Mouse (Mus musculus): ENCODE measurements around the gene Trhr2. TPM values are rescaled to one million over a fixed set of nuclear protein-coding genes. Genes with fewer than 3 reads are reported as not detected.

The Trhr2 gene
- total RNA-seq, 4 experiments from 2014 or later = 8.6 to 11.3 (median 10.8) TPM

DNA sequence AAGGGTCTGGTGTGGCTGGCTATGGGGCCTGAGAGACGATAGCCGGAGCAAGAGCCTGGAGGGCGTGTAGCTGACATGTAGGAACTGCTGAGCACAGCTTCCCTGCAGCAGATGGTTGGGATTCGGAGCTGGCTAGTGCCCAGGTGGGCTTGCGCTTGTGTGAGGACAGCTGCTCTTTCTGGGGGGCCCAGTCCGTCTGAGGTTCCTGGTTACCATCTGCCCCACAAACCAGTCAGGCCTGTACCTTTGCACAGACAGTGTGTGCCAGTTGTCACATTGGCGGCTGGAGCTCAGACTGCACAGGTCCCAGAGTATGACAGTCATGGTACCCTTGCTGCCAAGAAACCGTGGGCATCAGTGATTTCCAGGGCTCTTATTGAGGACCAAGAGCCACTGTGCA lies 52.7 kb downstream of the Trhr2 start:
- DNase-seq (ENCODE audit: low spot score in 2 of 2) = no peak

Other genes with a start within 250 kb of the Trhr2 start
- gene Zfpm1, start 78.6 kb downstream of the Trhr2 start, total RNA-seq (2022) = 10 to 100 TPM; 38.9 to 50.1 (median 44.4) TPM
- 10 to 100 TPM; 38.8 to 41.1 (median 40.4) TPM for gene Zc3h18, start 15.9 kb upstream of the Trhr2 start, total RNA-seq (2022)
- not detected for gene Il17c, start 61.3 kb upstream of the Trhr2 start, total RNA-seq (2022)
- gene Cyba, start 72.2 kb upstream of the Trhr2 start, total RNA-seq (2022) = 10 to 100 TPM in 3 of 4 experiments, 1 to 10 TPM in 1; 9.7 to 38.7 (median 16.8) TPM
- 10 to 100 TPM; 22.5 to 32.0 (median 29.1) TPM for gene Mvd, start 82.7 kb upstream of the Trhr2 start, total RNA-seq (2022)
- gene Snai3, start 100.0 kb upstream of the Trhr2 start, total RNA-seq (2022) = under 1 TPM; 0.59 to 0.80 (median 0.75) TPM
- 10 to 100 TPM; 33.2 to 39.7 (median 37.7) TPM for gene Rnf166, start 115.3 kb upstream of the Trhr2 start, total RNA-seq (2022)
- 10 to 100 TPM; 21.3 to 27.5 (median 22.6) TPM for gene Ctu2, start 115.4 kb upstream of the Trhr2 start, total RNA-seq (2022)
- 1 to 10 TPM; 5.6 to 6.7 (median 6.1) TPM for gene Piezo1, start 190.6 kb upstream of the Trhr2 start, total RNA-seq (2022)
- 1 to 10 TPM; 4.1 to 5.0 (median 4.4) TPM for gene Cdt1, start 207.3 kb upstream of the Trhr2 start, total RNA-seq (2022)
- gene Aprt, start 216.2 kb upstream of the Trhr2 start, total RNA-seq (2022) = 10 to 100 TPM; 52.8 to 60.2 (median 57.6) TPM